Mouse (Mus musculus): ENCODE measurements around the gene Notch3. TPM values are rescaled to one million over a fixed set of nuclear protein-coding genes. Genes with fewer than 3 reads are reported as not detected.
"Not testable (repeated sequence)": the region's sequence is repeated elsewhere in the genome, so short reads cannot be mapped to it uniquely, and the experiment has no call there.

The Notch3 gene
- polyA plus RNA-seq, 1 experiment from 2014 or later, result 14.5 TPM

DNA sequence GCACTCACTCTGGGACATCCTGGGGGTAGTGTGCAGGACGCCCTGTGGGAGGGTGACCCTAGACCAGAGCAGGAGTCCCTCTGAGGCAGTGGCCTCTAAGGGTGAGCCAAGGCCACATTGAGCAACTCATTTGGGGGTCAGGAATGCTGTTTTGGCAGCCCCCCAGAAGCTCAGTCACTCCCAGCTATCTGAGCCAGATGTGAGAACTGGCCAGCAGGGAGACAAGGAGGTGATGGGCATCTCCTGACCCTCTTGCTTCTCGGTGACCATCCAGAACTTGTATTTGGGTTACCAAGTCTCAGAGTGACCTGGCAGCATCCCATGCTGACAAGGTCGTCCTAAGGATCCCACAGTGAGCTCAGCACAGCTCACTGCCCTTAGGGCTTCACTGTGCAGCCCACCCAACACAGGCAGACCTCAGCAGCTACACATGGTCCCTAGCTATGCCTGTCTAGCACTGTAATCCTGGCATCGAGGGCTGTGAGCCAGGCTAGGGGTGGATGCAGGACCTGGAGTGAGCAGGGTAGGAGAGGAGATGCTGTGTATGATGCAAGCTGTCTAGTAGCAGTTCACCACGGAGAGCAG is 49.3 kb downstream of the Notch3 start:
- H3K4me1 ChIP-seq (ENCODE audit: control insufficient read depth, insufficient read depth, low read length), result peaks cover 44% of the 10 kb centered on the region
- H3K4me2 ChIP-seq (ENCODE audit: low read depth, low read length), result no peak overlapping the region
- H3K27ac ChIP-seq (ENCODE audit: low read length), result peak overlapping the region; percentile 62; the same call in 1 of the 2 replicates
- no peak overlapping the region for H3K9ac ChIP-seq (ENCODE audit: low read length)
- no peak; the same call in 1 of the 2 replicates for ATAC-seq (ENCODE audit: insufficient read depth, low FRiP score)
- H3K27me3 ChIP-seq (ENCODE audit: control insufficient read depth, insufficient read depth, low read length), result no peaks in the 10 kb centered on the region
- H3K4me3 ChIP-seq (replicated peaks; ENCODE audit: low read length), result no peak overlapping the region
- H3K9me3 ChIP-seq (replicated peaks; ENCODE audit: control insufficient read depth, low read length), result no peaks in the 10 kb centered on the region
- H3K36me3 ChIP-seq (ENCODE audit: control insufficient read depth, insufficient read depth, low read length), result peaks cover 4% of the 10 kb centered on the region; the same call in 1 of the 2 replicates
- WGBS, result 48% methylated on average over 4 of the region's 5 CpGs

DNA sequence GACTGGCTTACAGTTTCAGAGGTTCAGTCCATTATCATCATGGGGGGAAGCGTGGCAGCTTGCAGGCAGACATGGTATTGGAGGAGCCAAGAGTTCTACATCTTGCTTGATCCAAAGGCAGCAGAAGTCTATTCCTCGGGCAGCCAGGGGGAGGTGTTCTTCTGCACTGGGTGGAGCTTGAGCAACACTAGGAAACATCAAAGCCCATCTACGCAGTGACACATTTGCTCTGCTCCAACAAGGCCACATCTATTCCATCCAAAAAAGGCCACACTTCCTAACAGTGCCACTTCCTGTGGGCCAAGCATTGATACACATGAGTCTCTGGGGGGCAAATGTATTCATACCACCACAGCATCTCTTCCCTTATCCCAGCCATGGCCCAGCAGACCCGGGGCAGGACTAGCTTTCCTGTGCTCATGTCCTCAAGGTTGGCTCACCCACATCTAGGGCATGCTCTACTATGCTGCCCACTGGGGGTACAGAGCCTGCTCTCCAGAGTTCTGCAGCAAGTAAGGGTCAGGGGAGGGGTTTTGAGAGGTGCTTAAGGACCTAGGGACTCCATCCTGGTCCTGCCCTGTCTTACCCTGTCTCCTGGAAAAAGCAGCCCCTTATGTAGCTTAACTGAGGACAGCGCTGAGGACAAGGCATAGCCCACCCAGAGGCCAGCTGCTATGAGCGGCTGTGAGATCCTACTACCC is 49.9 kb downstream of the Notch3 start:
- Histone ChIP-seq H3K27ac (ENCODE audit: low read length) (no peak overlapping the region), H3K9ac (ENCODE audit: low read length) (no peak overlapping the region)
- no peak for ATAC-seq (ENCODE audit: insufficient read depth, low FRiP score)

DNA sequence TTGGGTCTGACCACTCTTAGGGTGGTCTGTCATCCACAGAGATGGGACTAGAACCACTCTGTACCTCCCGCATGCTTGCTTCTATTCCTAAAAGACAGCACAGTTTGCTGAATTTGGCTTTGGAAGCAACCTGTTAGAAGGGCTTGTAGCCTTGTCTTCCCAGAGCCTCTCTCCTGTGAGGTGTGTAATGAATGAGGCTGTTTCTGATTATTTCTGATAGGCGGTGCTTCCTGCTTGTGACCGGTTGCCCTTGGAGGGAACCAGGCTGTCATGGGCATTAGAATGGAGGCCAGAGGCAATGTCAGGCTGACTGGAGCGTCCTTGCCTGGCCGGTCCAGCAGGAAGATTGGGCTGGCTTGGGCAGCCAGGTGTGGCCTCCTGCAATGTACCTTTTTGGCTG is 52.2 kb downstream of the Notch3 start:
- not testable (repeated sequence) for H3K27ac ChIP-seq (ENCODE audit: low read length); ATAC-seq (ENCODE audit: insufficient read depth, low FRiP score); H3K36me3 ChIP-seq (ENCODE audit: control insufficient read depth, insufficient read depth, low read length); H3K9me3 ChIP-seq (replicated peaks; ENCODE audit: control insufficient read depth, low read length); H3K9ac ChIP-seq (ENCODE audit: low read length); H3K27me3 ChIP-seq (ENCODE audit: control insufficient read depth, insufficient read depth, low read length)
- H3K4me2 ChIP-seq (ENCODE audit: low read depth, low read length), result peak overlapping the region; percentile 85
- peak overlapping the region; percentile 50; the same call in 1 of the 2 replicates for H3K4me3 ChIP-seq (replicated peaks; ENCODE audit: low read length)
- peaks cover 31% of the 10 kb centered on the region for H3K4me1 ChIP-seq (ENCODE audit: control insufficient read depth, insufficient read depth, low read length)
- 57% methylated on average over 5 of the region's 5 CpGs for WGBS

More for the DNA sequence above, 49.9 kb downstream of the Notch3 start:
- Histone ChIP-seq H3K36me3 (ENCODE audit: control insufficient read depth, insufficient read depth, low read length) (no peaks in the 10 kb centered on the region), H3K4me1 (ENCODE audit: control insufficient read depth, insufficient read depth, low read length) (peaks cover 39% of the 10 kb centered on the region), H3K4me2 (ENCODE audit: low read depth, low read length) (no peak overlapping the region), H3K4me3 (replicated peaks; ENCODE audit: low read length) (no peak overlapping the region), H3K27me3 (ENCODE audit: control insufficient read depth, insufficient read depth, low read length) (no peaks in the 10 kb centered on the region), H3K9me3 (replicated peaks; ENCODE audit: control insufficient read depth, low read length) (no peaks in the 10 kb centered on the region)
- 74% methylated on average over 6 of the region's 6 CpGs for WGBS

DNA sequence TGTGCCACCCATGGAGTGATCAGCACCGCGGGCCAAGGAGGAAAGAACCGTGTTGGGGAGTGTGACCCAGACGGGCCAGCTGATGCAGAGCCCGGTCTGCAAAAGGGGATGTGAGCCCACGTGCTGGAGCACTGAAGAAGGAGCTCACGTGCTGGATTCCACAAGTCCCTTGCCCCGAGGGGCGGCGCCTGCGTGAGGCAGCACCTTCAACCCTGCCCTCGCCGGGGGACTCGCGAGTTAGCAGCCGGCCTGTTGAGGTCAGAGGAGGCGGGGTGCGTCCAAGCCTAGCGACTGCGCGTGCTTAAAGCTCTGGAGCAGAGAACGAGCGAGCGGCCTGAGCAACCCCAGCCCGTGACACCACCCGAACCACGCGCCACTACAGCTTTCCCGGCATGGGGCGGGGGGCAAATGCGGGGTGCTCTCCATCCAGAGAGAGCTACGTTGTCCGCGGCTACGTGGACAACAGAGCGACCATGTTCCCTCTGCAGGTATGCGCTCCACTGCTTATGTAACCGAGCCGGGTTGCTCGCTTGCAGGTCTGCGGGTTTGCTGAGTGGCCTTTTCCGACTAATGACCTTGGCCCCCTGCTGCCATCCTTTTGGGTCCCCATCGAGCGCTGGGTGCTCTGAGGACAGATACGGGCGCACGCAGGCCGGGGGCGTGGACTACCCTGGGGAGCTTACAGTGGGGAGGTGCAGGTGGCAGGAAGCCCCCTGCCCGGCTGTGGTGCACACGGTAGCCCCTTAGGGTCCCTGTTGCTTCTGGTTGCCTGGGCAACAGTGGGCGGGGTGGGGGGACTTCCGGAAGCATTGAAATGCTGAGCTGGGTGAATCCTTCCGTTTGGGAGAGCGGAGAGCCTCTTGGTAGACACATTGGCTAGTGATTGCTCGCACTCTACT is 52.9 kb downstream of the Notch3 start:
- H3K9ac ChIP-seq (ENCODE audit: low read length), result peak overlapping the region; percentile 64
- no peaks in the 10 kb centered on the region for H3K9me3 ChIP-seq (replicated peaks; ENCODE audit: control insufficient read depth, low read length)
- peak overlapping the region; percentile 50 for H3K4me3 ChIP-seq (replicated peaks; ENCODE audit: low read length)
- peaks cover 26% of the 10 kb centered on the region for H3K4me1 ChIP-seq (ENCODE audit: control insufficient read depth, insufficient read depth, low read length)
- 3% methylated on average over 56 of the region's 56 CpGs for WGBS
- H3K27ac ChIP-seq (ENCODE audit: low read length), result no peak overlapping the region
- ATAC-seq (ENCODE audit: insufficient read depth, low FRiP score), result peak; percentile 52; the same call in 1 of the 2 replicates
- H3K36me3 ChIP-seq (ENCODE audit: control insufficient read depth, insufficient read depth, low read length), result no peaks in the 10 kb centered on the region
- no peaks in the 10 kb centered on the region for H3K27me3 ChIP-seq (ENCODE audit: control insufficient read depth, insufficient read depth, low read length)
- peak overlapping the region; percentile 85 for H3K4me2 ChIP-seq (ENCODE audit: low read depth, low read length)

DNA sequence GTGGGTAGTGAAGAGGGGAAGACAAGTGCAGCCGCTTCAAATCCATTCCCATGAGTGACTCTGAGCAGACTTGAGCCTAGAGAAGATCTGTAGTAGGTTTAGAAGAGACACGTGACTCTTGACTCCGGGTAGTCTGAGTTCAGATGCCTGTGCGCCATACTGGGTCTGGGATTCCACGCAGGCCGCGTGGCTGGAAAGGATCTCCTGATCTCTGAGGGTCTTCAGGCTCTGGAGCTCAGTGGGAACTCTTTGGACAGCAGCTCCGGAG is 53.5 kb downstream of the Notch3 start:
- ATAC-seq (ENCODE audit: insufficient read depth, low FRiP score), result no peak
- Histone ChIP-seq H3K9ac (ENCODE audit: low read length) (peak overlapping the region; percentile 64; the same call in 1 of the 2 replicates), H3K9me3 (replicated peaks; ENCODE audit: control insufficient read depth, low read length) (no peaks in the 10 kb centered on the region), H3K27me3 (ENCODE audit: control insufficient read depth, insufficient read depth, low read length) (no peaks in the 10 kb centered on the region), H3K36me3 (ENCODE audit: control insufficient read depth, insufficient read depth, low read length) (no peaks in the 10 kb centered on the region), H3K27ac (ENCODE audit: low read length) (no peak overlapping the region), H3K4me3 (replicated peaks; ENCODE audit: low read length) (peak overlapping the region; percentile 50), H3K4me1 (ENCODE audit: control insufficient read depth, insufficient read depth, low read length) (peaks cover 21% of the 10 kb centered on the region), H3K4me2 (ENCODE audit: low read depth, low read length) (peak overlapping the region; percentile 85)
- WGBS, result 22% methylated on average over 8 of the region's 8 CpGs

DNA sequence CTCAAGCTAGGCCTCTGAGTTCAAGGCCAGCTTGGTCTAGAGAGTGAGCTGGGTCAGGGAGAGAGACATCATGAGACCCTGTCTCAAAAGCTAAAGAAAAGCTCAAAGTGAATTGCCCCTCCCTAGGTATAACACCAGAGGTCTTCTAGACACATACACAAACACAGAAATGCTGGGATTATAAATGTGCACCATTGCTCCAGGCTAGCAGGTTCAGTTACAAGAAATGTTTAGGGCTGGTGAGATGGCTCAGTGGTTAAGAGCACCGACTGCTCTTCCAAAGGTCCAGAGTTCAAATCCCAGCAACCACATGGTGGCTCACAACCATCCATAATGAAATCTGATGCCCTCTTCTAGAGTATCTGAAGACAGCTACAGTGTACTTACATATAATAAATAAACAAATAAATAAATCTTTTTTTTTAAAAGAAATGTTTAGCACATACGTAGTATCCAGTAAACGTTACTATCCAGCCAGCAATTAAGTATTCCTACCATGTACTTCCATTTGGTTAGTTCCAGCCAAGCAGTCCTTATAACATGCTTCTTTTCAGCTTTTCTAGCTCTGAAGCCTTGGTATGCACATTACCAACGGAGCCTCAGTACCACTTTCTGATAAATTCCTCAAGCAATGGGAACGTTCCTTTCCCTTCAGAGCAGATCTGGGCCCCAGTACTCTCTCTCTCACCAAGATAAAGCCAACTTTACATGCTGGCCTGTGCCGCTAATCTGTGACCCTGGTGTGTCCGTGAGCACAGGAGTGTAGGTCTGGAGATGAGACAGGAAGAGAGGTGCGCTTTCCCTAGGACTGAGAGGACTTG is 54.0 kb downstream of the Notch3 start:
- no peak for ATAC-seq (ENCODE audit: insufficient read depth, low FRiP score)
- Histone ChIP-seq H3K27ac (ENCODE audit: low read length) (no peak overlapping the region), H3K9ac (ENCODE audit: low read length) (no peak overlapping the region), H3K27me3 (ENCODE audit: control insufficient read depth, insufficient read depth, low read length) (no peaks in the 10 kb centered on the region), H3K9me3 (replicated peaks; ENCODE audit: control insufficient read depth, low read length) (no peaks in the 10 kb centered on the region), H3K4me2 (ENCODE audit: low read depth, low read length) (no peak overlapping the region), H3K4me3 (replicated peaks; ENCODE audit: low read length) (0 out of 2 replicates have a peak overlapping the region, but pooled peaks have one; percentile 50), H3K4me1 (ENCODE audit: control insufficient read depth, insufficient read depth, low read length) (peaks cover 17% of the 10 kb centered on the region), H3K36me3 (ENCODE audit: control insufficient read depth, insufficient read depth, low read length) (no peaks in the 10 kb centered on the region)
- 77% methylated on average over 8 of the region's 8 CpGs for WGBS

DNA sequence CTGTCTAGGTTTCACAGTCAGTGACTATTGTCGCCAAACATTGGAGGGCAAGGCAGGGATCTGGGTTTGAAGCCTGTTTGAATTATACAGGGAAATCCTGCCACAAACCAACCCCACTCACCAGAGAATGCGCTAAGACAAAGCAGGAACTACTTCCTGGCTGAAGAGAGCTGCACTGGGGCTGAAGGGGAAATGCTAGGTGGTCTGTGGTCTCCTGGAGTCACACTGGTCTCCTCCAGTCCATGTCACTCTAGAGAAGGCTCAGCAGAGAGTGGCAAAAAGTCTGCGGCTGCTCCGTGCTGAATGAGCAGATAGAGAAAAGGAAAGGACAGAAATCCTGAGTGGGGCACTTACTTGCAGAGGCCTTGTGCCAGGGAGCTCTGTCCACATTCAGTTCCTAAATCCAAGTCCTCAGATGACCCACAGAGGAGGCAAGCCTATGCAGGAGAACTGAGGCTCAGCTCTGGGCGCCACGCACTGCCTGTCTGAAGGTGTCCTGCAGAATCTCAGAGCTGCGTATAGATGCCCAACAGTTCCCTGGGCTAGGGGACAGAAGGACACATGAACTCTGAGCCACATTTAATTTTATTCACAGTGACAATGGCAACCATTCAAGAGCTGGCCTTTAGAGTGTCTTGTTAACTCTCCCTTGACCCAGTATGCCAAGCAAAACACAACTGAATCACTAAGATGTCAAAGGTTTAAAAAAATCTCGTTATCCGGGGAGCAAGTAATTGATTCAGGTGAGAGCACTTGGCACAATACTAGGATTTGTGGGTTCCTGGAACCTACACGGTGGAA is 55.5 kb downstream of the Notch3 start:
- H3K27me3 ChIP-seq (ENCODE audit: control insufficient read depth, insufficient read depth, low read length), result no peaks in the 10 kb centered on the region
- no peak overlapping the region for H3K4me3 ChIP-seq (replicated peaks; ENCODE audit: low read length)
- H3K9me3 ChIP-seq (replicated peaks; ENCODE audit: control insufficient read depth, low read length), result no peaks in the 10 kb centered on the region
- ATAC-seq (ENCODE audit: insufficient read depth, low FRiP score), result no peak
- 80% methylated on average over 10 of the region's 10 CpGs for WGBS
- H3K36me3 ChIP-seq (ENCODE audit: control insufficient read depth, insufficient read depth, low read length), result no peaks in the 10 kb centered on the region
- H3K27ac ChIP-seq (ENCODE audit: low read length), result no peak overlapping the region
- H3K4me2 ChIP-seq (ENCODE audit: low read depth, low read length), result no peak overlapping the region
- peaks cover 12% of the 10 kb centered on the region for H3K4me1 ChIP-seq (ENCODE audit: control insufficient read depth, insufficient read depth, low read length)
- no peak overlapping the region for H3K9ac ChIP-seq (ENCODE audit: low read length)

DNA sequence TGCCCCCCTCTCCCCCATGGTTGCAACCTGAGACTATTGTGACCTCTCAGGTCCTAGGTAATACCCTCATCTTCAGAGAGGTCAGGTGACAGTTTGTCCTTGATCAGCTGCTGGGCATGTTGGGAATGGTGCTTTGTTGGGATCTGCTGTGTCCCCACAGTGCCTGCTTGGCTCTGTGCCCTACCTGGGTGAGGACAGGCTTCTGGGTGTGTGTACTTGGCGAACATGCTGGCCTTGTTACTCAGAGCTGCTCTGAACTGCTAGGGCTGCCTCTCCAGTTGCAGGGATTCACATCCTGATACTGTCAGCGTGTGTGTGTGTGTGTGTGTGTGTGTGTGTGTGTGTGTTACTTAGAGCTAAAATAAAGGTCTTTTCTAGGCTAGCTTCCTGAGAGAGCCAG is 56.2 kb downstream of the Notch3 start:
- Histone ChIP-seq H3K4me2 (ENCODE audit: low read depth, low read length) (no peak overlapping the region), H3K27me3 (ENCODE audit: control insufficient read depth, insufficient read depth, low read length) (no peaks in the 10 kb centered on the region), H3K4me3 (replicated peaks; ENCODE audit: low read length) (no peak overlapping the region), H3K27ac (ENCODE audit: low read length) (peak overlapping the region; percentile 19; the same call in 1 of the 2 replicates), H3K36me3 (ENCODE audit: control insufficient read depth, insufficient read depth, low read length) (no peaks in the 10 kb centered on the region), H3K4me1 (ENCODE audit: control insufficient read depth, insufficient read depth, low read length) (peaks cover 12% of the 10 kb centered on the region), H3K9ac (ENCODE audit: low read length) (no peak overlapping the region), H3K9me3 (replicated peaks; ENCODE audit: control insufficient read depth, low read length) (no peaks in the 10 kb centered on the region)
- ATAC-seq (ENCODE audit: insufficient read depth, low FRiP score), result peak; percentile 61; the same call in 1 of the 2 replicates
- WGBS, result 58% methylated on average over 2 of the region's 2 CpGs
